Mouse (Mus musculus) gastrocnemius, postnatal 14 days (tissue): ENCODE data around the gene Bricd5. TPM values are rescaled to one million over a fixed set of nuclear protein-coding genes. Genes with fewer than 3 reads are reported as not detected.
"Not testable (repeated sequence)": the region's sequence is repeated elsewhere in the genome, so short reads cannot be mapped to it uniquely, and the experiment has no call there.

Experiments
- DNase-seq: peaks from one replicate; pipeline ENCODE4 v3.0.0; 2021; ENCODE audit warnings: mixed read lengths
- intact Hi-C: fragments of 180-260 bp; cut with DNase I; formaldehyde crosslinking; loops from one replicate; pipeline ENCODE4 v1.15.1; 2025; ENCODE audit warnings: low total_unique reads
- total RNA-seq, 2 experiments: library from RNA; stranded (reverse); gene quantifications; 2 replicates each; pipeline ENCODE4 v1.2.3; 2021

The Bricd5 gene
- total RNA-seq, 2 experiments from 2014 or later = 0.31 TPM; not detected in 1

DNA sequence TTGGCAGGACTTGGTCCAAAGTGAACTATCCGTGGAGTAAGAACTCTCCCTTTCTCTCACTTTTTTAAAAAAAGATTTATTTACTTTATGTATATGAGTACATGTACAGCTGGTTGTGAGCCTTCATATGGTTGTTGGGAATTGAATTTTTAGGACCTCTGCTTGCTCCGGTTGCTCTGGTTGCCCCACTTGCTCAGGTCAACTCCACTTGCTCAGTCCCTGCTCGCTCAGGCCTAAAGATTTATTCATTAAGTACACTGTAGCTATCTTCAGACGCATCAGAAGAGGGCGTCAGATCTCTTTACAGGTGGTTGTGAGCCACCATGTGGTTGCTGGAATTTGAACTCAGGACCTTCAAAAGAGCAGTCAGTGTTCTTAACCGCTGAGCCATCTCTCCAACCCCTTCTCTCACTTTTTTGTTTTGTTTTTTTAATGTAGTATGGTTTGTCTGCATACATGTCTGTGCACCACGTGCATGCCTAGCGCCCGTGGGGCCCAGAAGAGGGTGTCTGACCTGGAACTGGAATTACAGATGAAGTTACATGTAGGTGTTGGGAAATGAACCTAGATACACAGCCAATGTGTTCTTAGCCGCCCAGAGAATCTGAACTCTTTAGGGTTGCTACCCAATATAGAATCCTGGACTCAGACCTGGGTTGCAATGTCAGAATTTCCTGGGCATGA lies 18.0 kb upstream of the Bricd5 start:
- DNase-seq, intact Hi-C loops: not testable (repeated sequence)

DNA sequence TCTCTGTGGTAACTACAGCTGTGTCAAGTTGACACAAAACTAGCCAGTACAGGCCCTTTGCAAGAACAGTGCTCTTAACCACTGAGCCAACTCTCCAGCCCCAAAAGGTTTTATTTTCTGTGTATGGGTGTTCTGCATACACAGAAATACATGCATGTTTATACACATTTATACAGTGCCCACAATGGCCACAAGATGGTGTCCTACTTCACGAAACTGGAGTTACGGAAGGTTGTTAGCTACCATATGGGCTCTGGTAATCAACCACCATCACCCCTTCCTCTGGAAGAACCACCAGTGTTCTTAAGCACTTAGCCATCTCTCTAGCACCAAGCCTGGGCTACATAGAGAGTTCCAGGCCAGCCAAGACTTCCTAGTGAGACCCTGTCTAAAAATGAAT lies 12.1 kb upstream of the Bricd5 start:
- intact Hi-C loops = no loop called here
- no peak for DNase-seq

DNA sequence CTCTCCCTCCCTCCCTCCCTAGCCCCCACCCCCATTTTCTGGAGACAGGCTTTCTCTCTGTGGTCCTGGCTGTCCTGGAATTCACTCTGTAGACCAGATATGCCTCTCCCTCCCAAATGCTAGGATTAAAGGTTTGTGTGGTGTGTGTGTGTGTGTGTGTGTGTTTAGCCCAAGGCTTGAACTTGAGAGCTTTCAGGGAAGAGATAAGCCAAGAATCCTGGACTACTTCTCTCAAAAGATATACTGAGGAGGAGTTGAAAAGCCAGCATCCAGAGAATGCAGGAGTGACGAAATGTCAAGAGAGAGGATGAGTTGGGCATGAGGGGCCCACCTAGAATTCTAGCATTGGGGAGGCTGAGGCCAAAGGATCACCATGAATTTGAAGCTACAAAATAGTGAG lies 10.8 kb upstream of the Bricd5 start:
- intact Hi-C loops = no loop called here
- DNase-seq = no peak

DNA sequence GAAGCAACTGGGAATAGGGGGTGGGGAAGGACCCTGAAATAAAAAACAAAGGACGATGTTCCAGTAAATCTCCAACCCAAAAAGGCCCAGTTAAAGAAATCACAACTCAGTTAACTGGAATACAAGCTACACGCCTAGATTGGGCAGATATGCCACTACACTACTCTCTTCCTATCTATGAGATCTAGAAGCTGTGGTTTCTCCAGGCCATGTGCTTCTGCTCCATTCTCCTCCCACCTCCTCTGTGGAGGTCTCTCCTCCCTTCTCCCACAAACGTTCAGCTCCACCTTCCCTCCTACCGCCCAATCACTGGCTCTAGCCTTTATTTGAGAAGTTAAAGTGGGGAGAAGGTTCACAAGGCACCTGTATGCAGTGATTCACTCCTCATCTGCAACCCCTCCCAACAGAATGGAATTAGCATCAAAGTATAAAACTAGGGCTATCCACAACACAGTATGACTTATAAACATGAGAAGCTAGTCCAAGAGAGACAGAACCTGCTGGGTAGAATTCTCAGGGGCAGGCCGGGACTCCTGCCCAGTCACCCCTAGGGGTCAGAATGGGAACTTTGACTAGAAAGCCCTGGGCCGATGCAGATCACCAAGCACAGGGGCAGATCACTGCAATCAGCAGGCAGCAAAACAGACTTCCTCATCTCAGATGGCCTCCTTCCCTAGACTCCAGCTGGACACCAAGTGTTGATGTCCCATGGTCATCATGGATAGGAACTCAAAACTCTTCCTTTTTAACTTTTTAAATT lies 10.1 kb upstream of the Bricd5 start:
- intact Hi-C loops = no loop called here
- DNase-seq = no peak

DNA sequence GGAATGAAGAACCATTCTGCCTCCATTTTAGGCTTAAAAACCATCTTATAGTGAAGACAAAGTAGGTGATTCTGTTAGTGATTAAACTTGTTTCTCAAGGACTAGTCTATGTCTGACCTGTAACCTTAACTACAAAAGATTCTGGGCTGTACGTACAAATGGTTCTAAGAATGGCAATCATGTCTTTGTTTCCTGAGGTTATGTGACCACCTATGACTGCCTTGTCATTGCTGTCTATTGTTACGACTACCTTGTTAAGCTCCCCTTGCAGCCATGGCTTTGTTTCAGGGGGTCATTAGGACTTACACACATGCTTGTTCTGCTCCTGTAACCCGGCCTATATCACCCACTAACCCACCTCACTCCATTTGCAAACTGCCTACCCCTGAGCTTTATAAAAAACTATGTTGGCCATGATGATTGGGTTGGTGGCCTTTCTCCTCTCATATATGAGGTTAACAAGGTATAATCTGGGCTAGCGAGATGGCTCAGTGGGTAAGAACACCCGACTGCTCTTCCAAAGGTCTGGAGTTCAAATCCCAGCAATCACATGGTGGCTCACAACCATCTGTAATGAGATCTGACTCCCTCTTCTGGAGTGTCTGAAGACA lies 4.9 kb upstream of the Bricd5 start:
- intact Hi-C loops = no loop called here
- no peak for DNase-seq

DNA sequence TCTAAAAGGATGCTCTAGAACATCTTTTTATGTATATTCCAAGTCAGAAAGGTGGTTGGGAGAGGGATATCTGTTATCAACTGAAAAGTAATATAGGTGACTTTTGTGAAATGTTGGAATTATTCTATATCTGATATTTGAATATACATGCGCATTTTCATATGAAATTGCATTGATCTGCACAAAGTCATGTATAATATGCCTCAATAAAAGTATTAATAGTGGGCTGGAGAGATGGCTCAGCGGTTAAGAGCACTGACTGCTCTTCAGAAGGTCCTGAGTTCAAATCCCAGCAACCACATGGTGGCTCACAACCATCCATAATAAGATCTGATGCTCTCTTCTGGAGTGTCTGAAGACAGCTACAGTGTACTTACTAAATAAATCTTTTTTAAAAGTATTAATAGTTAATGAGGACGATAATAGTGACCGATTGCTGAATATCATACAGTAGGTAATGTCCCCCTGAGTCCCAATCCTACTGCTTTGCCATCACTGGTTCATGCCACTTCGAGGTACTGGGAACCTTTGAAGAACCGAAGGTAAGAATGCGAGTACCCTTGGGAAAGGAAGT lies 4.3 kb upstream of the Bricd5 start:
- intact Hi-C loops = no loop called here

DNA sequence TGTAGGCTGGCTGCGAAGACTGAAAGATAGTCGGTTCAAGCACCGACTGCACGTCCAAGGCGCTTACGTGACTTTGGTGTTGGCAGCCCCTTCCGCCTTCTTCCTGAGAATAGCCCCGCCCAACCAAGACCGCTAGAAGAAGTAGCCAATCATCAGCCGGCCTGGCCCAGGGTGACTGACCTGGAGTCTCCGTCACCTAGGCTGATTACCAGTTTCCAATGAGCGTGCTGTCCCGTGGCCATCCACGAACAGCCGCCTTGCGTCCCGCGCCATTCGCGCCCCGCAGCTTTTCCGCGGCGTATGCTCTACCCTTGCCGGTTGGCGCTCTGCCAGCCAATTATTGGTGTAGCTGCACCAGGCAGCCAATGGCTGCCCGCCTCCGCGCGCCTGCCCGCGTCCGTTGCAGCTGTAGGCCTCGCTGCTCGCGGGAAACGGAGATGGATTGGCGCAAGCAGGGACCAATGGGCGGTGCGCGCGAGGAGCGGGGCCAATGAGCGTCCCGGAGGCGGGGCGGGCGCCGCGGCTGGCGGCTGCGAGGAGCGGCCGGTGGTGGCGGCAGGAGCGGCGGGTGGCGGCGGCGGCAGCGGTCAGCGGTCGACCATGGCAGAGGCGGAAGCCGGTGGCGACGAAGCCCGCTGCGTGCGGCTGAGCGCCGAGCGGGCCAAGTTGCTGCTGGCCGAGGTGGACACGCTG lies 3.6 kb upstream of the Bricd5 start, which contains the start of the genes E4f1 and Pgp:
Gene E4f1 (minus strand): TSS at position 404 of the 693 bp plus-strand sequence.
Gene Pgp (plus strand): TSS at position 483 of the 693 bp plus-strand sequence.
- intact Hi-C loops = no loop called here
- DNase-seq = peak; percentile 99

More for the DNA sequence above, 4.3 kb upstream of the Bricd5 start:
- DNase-seq = no peak

DNA sequence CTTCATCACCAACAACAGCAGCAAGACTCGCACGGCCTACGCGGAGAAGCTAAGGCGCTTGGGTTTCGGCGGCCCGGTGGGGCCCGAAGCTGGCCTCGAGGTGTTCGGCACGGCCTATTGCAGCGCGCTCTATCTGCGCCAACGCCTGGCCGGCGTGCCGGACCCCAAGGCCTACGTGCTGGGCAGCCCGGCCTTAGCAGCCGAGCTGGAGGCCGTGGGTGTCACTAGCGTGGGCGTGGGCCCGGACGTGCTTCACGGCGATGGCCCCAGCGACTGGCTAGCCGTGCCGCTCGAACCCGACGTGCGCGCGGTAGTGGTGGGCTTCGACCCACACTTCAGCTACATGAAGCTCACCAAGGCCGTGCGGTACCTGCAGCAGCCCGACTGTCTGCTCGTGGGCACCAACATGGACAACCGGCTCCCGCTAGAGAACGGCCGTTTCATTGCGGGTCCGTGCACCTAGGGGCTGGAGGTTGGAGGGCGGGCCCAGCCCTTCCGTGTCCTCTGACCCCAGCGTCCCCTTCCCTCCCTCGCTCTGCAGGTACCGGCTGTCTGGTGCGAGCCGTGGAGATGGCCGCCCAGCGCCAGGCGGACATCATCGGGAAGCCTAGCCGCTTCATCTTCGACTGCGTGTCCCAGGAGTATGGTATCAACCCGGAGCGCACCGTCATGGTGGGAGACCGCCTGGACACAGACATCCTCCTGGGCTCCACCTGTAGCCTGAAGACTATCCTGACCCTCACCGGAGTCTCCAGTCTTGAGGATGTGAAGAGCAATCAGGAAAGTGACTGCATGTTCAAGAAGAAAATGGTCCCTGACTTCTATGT lies 2.8 kb upstream of the Bricd5 start:
- no peak for DNase-seq
- intact Hi-C loops = no loop called here

DNA sequence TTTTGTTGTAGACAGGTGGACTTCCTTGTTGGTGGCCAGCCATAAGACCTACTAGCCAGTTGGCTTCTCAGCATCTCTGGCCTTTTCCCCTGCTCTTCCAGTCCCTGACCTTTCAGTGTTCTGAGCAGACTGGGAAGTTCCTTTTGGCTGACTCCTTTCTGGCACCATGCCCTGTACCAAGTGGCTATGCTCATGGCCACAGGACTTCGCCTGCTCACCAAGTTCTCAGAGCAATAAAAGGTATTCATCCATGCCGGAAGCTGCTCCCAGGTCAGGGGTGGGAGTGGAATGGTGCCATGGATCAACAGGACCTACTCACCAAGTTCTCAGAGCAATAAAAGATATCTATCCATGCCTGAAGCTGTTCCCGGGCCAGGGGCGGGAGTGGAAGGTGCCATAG lies 1.2 kb upstream of the Bricd5 start:
- intact Hi-C loops = no loop called here

DNA sequence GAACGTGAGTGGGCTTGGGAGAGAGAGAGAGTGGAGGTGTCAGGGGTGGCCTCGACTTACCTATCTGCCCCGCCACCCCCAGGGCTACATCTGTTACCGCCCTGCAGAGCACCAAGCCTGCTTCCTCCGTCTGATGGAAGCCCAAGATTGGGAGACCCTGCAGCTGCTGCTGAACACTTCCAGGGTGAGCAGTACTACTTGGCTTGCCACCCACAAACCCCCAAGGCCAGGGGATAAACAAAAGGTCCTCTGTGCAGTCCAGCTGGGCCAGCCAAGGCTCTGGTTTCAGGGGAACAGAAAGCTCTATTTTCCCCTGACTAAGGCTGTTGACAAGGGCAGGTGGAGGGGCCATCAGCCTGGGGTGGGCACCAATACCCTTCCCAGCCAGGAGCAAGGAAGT lies 873 bp downstream of the Bricd5 start:
- no peak for DNase-seq
- intact Hi-C loops = no loop called here

More for the DNA sequence above, 1.2 kb upstream of the Bricd5 start:
- peak; percentile 61 for DNase-seq

DNA sequence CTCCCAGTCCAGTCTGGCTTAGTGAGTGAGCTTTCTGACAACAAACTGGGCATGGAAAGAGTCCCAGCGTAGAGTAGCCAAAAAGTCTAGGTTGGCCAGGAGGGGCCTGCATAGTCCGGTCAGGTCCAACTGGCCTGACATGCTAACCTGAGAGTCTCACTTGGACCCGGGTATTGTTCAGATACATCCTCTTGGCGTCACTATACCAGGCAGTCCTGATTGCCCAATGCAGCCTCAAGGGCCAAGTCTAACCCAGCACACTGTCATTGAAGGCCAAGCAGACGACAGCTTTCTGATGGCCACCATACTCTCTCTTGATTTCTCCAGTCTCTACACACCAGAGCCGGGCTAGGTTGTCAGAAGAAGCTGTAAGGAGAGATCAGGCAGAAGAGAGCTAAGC lies 1.9 kb downstream of the Bricd5 start:
- intact Hi-C loops = no loop called here
- DNase-seq = no peak

DNA sequence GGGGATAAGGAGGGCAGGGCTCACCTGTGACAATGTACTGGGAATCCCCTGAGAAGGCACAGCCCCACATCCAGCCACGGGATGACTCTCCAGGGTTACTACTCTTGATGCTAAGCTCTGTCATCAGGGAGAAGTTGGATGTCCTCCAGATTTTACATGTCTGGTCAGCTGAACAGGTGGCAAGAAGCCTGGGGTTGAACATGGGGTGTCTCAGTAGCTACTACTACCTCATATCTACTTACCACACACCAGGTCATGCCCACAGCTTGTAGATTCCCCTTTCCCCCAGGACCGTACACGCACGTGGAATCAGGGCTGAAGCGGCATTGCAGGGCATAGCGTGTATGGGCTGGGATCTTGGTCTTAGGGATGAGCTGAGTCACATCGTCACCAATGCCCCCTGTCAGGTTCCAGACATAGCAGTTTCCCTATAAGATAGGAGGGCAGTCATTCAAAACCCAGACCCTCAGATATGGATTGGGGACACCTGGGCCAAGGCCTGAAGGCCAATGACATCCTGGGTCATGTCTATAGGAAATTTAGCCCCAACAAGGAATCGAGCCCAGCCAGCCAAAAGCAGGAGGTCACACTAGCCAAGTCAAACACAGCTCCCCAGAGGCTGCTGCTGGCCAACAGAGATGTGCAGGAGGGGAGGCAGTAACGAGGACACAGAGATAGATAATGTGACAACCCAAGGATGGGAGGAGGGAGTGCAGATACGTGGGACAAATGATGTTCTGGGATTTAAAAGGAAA lies 2.5 kb downstream of the Bricd5 start:
- DNase-seq = no peak
- intact Hi-C loops = no loop called here

DNA sequence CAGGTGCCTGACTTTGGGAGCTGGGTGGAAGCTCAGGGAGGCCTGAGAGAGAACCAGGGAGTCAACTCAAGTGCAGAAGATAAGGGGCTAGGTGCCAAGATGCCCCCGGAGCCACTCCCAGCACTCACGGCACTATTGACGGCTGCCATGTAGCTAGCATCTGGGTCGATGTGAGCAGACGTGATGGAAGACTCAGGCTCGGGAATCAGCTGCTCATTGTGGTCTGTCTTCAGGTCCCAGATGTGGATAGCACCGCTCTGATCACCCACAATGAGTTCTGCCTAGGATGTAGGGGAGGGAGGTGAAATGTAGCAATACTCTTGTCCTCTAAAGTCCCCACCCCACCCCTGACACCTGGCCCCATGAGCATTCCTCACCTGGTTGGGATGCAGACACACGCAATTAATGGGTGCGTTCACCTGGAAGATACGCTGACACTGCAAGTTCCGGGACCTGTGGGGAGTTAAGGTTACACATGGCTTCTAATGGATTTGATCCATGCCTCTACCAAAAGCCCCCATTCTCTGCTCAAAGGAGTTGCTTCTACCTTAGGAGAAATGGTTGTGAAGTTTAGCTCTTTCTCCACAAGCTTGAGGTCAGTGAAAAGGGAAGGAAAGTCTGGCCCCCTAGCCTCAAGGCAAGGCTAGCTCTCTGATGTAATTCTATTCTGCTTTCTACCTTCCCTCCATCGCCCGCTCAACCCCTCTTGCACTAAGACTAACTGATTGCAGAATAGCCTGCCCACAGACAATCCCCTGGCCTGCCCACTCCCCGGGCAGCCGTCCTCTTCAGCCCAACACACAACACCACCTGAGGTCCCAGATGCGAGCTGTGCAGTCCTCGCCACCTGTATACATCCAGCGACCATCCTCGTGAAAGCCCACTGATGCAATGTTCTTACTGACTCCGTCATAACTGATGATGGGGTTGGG lies 3.6 kb downstream of the Bricd5 start:
- no peak for DNase-seq
- intact Hi-C loops = no loop called here

DNA sequence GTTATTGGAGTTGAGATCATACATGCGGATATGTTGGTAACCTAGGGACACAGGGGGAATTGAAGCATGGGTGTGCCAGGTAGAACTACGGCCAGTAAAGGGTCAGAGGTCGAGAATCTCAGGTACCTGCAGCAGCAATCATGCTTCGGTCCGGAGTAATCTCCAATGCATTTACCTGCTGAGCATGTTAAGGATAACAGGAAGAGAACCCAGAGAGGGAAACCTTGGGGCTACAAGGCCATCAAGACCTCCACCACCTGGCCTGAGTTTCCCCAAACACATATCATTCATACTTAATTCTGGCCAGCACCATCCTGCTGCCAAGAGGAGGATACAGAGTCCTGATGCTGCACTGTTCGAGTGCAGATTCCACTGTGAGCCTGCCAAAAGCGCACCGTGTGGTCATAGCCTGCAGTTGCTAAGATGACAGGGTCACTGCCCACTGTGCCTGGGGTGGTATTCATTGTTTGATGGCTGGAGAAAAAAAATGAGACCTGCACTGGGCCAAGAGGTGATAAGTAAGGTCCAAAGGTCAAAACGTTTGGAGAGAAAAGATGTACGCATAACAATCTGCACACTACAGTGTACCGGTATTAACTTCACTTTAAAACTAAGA lies 4.4 kb downstream of the Bricd5 start:
- intact Hi-C loops = no loop called here
- no peak for DNase-seq

DNA sequence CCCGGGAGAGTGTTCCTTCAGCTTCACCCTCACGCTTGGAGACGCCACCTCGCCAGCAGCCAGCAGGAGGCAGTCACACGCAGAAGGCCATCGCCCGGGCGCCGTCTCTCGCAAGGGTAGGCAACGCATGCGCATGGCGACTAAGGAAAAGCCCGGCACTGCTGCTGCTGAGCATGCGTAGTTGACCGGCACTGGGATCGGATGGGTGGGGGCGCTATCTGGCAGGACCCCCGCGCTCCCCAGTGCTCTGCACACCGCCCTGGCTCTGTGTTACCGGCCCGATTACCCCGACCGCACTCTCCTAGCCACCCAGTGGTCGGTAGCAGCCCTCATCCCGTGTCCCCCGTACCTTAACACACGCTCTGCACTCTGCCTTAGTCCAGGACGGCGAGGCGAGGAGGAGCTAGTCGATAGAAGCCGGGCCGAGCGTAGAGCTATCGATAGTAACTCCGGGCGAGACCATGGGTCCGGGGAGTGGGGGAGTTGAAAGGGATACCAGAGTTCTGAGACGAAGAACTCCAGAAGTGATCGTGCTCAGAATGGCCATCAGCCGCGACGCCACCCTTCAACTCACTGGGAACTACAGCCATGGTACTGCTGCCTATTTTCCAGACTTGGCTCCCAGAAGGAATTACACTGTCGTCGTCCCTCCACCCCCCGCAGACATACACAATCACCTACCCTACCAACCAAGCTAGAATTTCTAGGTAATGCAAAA lies 5.1 kb downstream of the Bricd5 start, which contains the start of gene Mlst8:
Gene Mlst8 (minus strand): TSS at position 416 of the 718 bp plus-strand sequence.
- intact Hi-C loops = no loop called here
- peak; percentile 99 for DNase-seq

DNA sequence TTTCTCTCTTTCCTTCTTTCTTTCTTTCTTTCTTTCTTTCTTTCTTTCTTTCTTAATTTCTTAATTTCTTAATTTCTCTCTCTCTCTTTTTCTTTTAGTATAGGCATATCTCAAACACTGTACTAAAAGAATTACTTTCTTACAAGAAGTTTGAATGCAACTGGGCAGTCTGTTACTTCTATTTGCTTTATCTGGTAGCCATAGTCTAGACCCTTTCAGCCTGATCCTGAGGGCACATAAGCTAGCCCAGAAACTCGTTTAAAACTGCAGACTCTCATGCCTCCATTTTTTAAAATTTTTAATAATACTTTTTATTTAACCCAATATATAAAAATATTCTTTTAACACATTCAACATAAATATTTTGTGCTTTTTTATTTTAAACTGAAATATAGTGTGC lies 5.7 kb downstream of the Bricd5 start:
- DNase-seq = no peak
- intact Hi-C loops = no loop called here
